ENCODE assay signal across 1 mouse cellular context in genomic region chr11:4033471-4033870, GRCm38 (mm10).
TF ChIP-seq lines count a peak whose summit lies in the region.

No protein-coding gene starts in this region.

TF ChIP-seq in CH12.LX, 34 proteins besides CTCF, POLR2A, EP300 and RAD21:
- TF ChIP-seq MYC (IDR thresholded peaks at IDR 0.05; ENCODE audit: low read depth, low read length) = no peak
- TF ChIP-seq BHLHE40 (IDR thresholded peaks at IDR 0.05; ENCODE audit: low read depth, low read length) = no peak
- TF ChIP-seq ZKSCAN1 (IDR thresholded peaks at IDR 0.05; ENCODE audit: borderline replicate concordance, low read depth, low read length) = no peak
- no peak for TF ChIP-seq PAX5 (IDR thresholded peaks at IDR 0.05; ENCODE audit: low read length)
- no peak for TF ChIP-seq NRF1 (IDR thresholded peaks at IDR 0.05; ENCODE audit: low read depth, low read length)
- no peak for TF ChIP-seq KAT2A (IDR thresholded peaks at IDR 0.05; ENCODE audit: insufficient replicate concordance, low read length)
- no peak for TF ChIP-seq USF1 (IDR thresholded peaks at IDR 0.05; ENCODE audit: low read depth, low read length)
- TF ChIP-seq MXI1 (IDR thresholded peaks at IDR 0.05; ENCODE audit: low read depth, low read length) = no peak
